Mouse (Mus musculus) monocyte, adult 5-6 weeks (primary cell): ENCODE measurements around the gene Gpr88. TPM values are rescaled to one million over a fixed set of nuclear protein-coding genes. Genes with fewer than 3 reads are reported as not detected.

ENCODE experiments used
- ATAC-seq: fragments of 153-309, 156-312 bp; replicated peaks from 2 replicates; pipeline ENCODE4 v1.8.0; 2017; ENCODE audit warnings: mild to moderate bottlenecking; ENCODE audit not compliant: low TSS enrichment, insufficient number of reproducible peaks, severe bottlenecking, poor library complexity, low FRiP score
- total RNA-seq: library from RNA; stranded (forward); fragments of 200-1000, 200-491, 200-594 nt; gene quantifications from 3 replicates; pipeline ENCODE4 v1.2.3, GENCODE M21; 2017

Gpr88 gene
- total RNA-seq, 1 experiment from 2014 or later, result not detected

DNA sequence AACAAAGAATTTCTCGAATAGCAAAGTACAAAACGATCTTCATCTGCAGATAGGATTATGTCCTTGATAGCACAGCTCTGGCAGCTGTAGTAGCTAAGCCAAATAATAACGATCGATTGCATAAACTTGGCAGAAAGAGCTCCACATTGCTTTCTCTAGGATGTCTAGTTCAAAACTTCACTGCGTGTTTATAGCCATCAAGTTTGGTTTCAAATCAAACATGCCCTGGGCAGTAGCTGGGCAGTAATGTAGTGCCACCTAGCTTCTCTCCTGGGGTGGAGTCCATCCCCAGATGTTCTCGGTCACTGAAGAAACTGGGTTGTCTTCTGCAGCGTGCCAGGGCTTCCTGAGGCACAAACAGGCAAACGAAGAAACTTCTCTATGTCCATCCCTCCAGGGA lies 44.1 kb downstream of the Gpr88 start:
- ATAC-seq, result no peak

DNA sequence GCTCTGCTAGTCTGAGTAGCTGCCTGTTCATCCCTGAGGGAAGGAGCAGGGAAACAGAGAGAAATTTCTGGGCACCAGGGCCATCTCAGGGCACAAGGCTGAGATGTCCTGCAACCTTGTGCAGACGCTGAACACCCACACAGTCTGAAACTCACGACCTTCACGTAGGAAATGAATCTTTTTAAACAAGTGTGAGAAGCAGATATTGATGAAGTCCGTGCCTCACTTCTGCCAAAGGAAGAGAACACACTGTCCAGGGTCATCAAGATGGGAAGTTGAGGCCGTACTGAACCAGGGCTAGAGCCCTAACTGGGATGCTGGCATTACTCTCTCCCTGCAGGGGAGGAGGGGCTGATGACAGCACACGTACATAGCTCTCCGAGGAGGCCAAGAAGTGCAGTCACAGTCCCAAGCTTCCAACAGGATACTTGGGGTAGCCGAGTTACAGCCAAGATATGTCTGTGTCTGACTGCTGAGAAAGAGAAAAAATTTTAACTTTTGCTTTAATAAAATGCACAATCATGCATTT lies 46.9 kb downstream of the Gpr88 start:
- no peak for ATAC-seq

DNA sequence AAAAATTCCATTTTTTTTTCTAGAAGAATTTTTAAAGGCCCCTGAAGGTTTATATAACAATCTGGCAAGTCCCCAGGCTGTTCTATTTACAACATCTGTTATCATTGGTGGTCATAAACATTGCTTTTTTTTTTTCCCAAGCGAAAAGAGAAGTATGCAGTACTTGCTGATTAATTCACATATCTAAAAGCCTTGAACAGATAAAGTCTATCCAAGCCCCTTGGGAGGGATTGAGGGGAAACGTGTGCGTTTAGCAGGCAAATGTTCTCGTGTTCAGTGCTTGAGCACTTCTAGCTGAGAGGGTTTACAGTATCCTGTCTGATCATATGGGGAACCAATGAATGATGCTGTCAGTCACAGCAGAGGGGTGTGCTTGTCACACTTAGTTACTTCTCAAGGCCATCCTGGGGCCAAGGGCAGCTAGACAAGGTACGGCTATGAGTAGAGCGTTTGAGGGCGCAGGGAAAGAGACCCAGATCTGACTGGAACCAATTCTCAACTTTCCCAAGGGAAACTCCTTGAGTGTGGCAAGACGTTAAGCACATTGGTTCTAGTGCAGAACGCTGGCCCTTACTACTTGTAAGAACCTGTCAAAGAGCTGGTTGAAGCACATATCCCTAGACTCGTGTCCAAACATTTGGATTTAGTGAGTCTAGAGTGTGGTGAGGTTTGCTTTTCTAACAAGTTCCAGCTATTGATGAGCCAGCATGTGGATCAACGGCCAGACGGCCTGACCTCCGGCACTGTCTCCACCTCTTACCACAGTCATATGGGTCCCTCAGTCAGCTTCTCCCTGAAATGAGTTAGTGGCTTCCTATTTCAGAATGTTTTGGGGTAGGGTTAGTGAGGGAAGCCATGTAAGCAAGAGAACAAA lies 47.7 kb downstream of the Gpr88 start:
- ATAC-seq, result no peak

DNA sequence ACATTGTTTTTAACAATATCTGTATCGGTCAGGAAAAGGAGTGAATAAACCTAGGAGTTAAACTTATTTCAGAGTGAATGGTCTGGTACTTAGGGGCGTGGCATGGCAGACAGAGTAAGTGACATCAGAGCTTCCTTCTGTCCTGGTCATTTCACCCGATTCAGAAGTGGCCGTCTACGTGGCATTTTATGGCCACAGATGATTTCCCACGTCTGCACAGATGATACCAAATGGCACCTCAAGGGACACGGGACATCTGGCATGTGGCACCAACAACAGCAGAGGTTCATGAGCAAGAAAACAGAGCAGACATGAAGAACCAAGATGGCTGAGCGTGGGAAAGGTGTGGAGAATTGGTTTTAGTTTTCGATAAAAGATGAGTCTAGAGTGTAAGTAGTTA lies 48.7 kb downstream of the Gpr88 start:
- ATAC-seq, result no peak

DNA sequence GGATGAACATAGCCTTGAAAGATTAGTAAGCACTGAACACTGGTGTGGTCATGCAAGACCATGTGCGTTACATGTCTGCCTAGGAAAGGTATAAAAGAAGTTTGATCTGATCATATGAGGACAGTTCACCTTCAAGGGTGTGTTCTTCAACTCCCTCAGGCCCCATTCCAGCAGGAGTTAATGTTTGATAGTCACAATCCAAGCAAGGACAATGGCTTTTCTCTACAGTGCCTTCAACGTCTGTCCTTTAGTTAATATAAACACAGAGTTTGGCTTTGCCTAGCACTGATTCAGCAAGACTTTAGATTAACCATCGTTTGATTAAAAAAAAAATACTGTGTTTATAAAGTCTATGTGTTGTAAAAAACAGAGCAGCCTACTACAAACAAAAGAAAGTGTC lies 49.4 kb downstream of the Gpr88 start:
- no peak for ATAC-seq

DNA sequence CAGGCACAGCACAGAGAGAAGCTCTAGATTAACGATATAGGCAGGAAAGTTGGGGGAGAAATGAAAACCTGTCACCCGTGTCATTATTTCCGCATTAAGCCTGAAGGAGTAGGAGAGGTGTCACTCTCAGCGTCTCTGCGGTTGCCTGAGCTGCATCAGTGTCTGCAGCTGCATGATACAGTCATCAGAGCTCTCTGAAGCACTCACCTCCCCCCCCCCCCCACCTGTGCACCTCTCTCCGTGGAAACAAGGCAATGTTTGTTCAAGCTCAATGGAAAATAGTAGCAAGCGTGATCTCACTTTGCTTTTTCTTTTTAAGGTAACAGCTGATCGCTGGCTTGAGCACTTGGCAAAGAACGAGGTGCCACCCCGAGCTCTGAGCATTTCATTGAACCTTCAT lies 53.2 kb downstream of the Gpr88 start:
- no peak for ATAC-seq

Other genes starting within 250 kb of the Gpr88 start
- 40.1 to 60.1 TPM (median 48.5 TPM) in 3 replicates for gene Slc30a7, start 246.1 kb downstream of the Gpr88 start, total RNA-seq
- gene Extl2, start 246.0 kb downstream of the Gpr88 start, total RNA-seq, result 3.0 to 6.3 TPM (median 4.1 TPM) in 3 replicates
- not detected in 3 replicates for gene Vcam1, start 123.8 kb downstream of the Gpr88 start, total RNA-seq
- 27.2 to 31.3 TPM (median 28.2 TPM) in 3 replicates for gene Cdc14a, start 170.5 kb upstream of the Gpr88 start, total RNA-seq